Mouse (Mus musculus) myocyte (in vitro differentiated cells): ENCODE results near the gene Hspa8.

Experiments
- MAX ChIP-seq: IDR thresholded peaks from one replicate; pipeline ENCODE4 v1.6.1; 2011; ENCODE audit warnings: low read depth, mild to moderate bottlenecking, control low read depth
- POLR2A ChIP-seq: IDR thresholded peaks from one replicate; pipeline ENCODE4 v1.6.1; 2011; ENCODE audit warnings: low read depth, mild to moderate bottlenecking, control low read depth, moderate library complexity; ENCODE audit not compliant: insufficient read length

DNA sequence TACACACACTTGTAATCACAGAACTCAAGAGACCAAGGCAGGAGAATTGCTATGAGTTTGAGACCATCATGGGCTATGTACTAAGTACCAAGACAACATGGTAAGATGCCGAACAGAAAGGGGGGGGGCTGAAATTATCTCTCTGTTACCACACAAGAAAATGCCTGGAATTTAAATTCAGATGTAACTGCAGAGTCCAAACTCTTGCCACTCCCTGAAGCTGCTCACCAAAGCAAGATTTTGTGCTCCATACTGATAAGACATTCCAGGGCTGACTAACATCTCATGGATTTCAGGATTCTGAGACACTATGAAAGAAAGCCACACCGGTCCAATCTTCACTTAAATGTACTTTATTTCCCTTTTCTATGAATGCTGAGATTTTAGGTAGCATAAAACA, 5.2 kb upstream of the Hspa8 start:
- TF ChIP-seq POLR2A (no peak), MAX (no peak)
